23 mouse cellular contexts compared by ENCODE assay signal in the genomic region with DNA sequence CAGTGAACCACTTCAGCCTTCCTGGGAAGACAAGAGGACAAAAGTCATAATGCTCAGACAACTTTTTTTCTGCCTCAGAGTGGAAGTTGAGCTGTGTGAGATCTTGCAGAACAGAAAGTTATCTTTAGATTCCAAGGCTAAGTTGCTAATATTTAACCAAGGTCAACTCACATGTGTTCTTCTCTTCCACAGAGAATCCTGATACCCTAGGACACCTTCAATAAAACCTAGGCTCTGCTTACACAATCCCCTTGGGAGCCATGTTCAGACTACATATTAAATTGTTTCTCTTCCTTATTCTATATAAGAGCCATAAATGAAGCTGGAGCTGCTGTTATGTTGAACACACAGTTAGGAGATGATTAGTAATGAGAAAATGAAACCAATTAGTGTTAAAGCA.
DNase-seq lines count a peak whose midpoint lies in the region; ATAC-seq and TF ChIP-seq lines count a peak whose summit lies in the region.
"Had no signal": no experiment of that assay in that cellular context is flagged by ENCODE, and none has a peak within 500 bp of the region (broad histone marks: within the 10 kb centered on the region; RNA-seq: fewer than 3 reads in every experiment).

No protein-coding gene starts in this region.

- no peak for TF ChIP-seq POLR2A in lung, adult 2 months (IDR thresholded peaks at IDR 0.05; ENCODE audit: borderline replicate concordance, extremely low read depth, low read depth, low read length)

- ATAC-seq in intestine, embryonic 15.5 days, result peak; percentile 93
- peak; percentile 90 for ATAC-seq in intestine, postnatal 0 days
- no peak for ATAC-seq in monocyte, adult 5-6 weeks (replicated peaks; ENCODE audit: insufficient number of reproducible peaks, low FRiP score, low TSS enrichment, poor library complexity, severe bottlenecking)
- ATAC-seq: forebrain, embryonic 14.5 days had no signal

- peak overlapping the region; percentile 25; the same call in 1 of the 2 replicates for H3K27ac ChIP-seq in intestine, embryonic 15.5 days
- 0 out of 2 replicates have a peak overlapping the region, but pooled peaks have one; percentile 52 for H3K27ac ChIP-seq in intestine, postnatal 0 days (ENCODE audit: low read depth, low read length)
- H3K27ac ChIP-seq: embryonic facial prominence, embryonic 13.5 days; embryonic facial prominence, embryonic 15.5 days; forebrain, embryonic 10.5 days; forebrain, embryonic 12.5 days had no signal

- no peaks in the 10 kb centered on the region for H3K36me3 ChIP-seq in intestine, embryonic 15.5 days
- H3K36me3 ChIP-seq in intestine, postnatal 0 days (ENCODE audit: control insufficient read depth, insufficient read depth), result no peaks in the 10 kb centered on the region
- H3K36me3 ChIP-seq: embryonic facial prominence, embryonic 13.5 days; embryonic facial prominence, embryonic 15.5 days; forebrain, embryonic 10.5 days; forebrain, embryonic 12.5 days had no signal

- peak; percentile 1 for DNase-seq in kidney, adult 9 months
- DNase-seq in kidney, adult 11 months, result no peak
- DNase-seq in layer of hippocampus, adult 11-12 months (ENCODE audit: low spot score), result no peak
- no peak for DNase-seq in lung, adult 2 months
- DNase-seq: adrenal gland, adult 2 months; adrenal gland, postnatal 10 days; adrenal gland, postnatal 25 days; cerebellum, adult 11 months; cerebellum, adult 18-20 months; cerebellum, adult 8-10 months; cerebellum, adult 9-11 months; cerebellum, postnatal 14 days; cerebellum, postnatal 36 days; embryo, embryonic 11 days had no signal

- no peak for TF ChIP-seq CTCF in intestine, postnatal 0 days (IDR thresholded peaks at IDR 0.05; ENCODE audit: low read depth)
- TF ChIP-seq CTCF in lung, adult 2 months (IDR thresholded peaks at IDR 0.05; ENCODE audit: insufficient read depth, low read length), result no peak

- H3K9me3 ChIP-seq in intestine, embryonic 15.5 days, result no peaks in the 10 kb centered on the region
- H3K9me3 ChIP-seq in intestine, postnatal 0 days (ENCODE audit: control insufficient read depth), result no peaks in the 10 kb centered on the region
- H3K9me3 ChIP-seq: embryonic facial prominence, embryonic 13.5 days; embryonic facial prominence, embryonic 15.5 days; forebrain, embryonic 10.5 days; forebrain, embryonic 12.5 days had no signal

- H3K27me3 ChIP-seq in intestine, embryonic 15.5 days (replicated peaks), result no peaks in the 10 kb centered on the region
- no peaks in the 10 kb centered on the region for H3K27me3 ChIP-seq in intestine, postnatal 0 days (replicated peaks; ENCODE audit: control insufficient read depth, insufficient read depth, low read length)
- H3K27me3 ChIP-seq: embryonic facial prominence, embryonic 13.5 days; embryonic facial prominence, embryonic 15.5 days; forebrain, embryonic 12.5 days had no signal

- no peak overlapping the region for H3K4me2 ChIP-seq in intestine, embryonic 15.5 days (replicated peaks)
- H3K4me2 ChIP-seq in intestine, postnatal 0 days (replicated peaks; ENCODE audit: low read depth), result no peak overlapping the region
- H3K4me2 ChIP-seq: embryonic facial prominence, embryonic 13.5 days; embryonic facial prominence, embryonic 15.5 days; forebrain, embryonic 12.5 days had no signal

- no peak overlapping the region for H3K4me3 ChIP-seq in intestine, embryonic 15.5 days (replicated peaks)
- H3K4me3 ChIP-seq in intestine, postnatal 0 days (ENCODE audit: low read depth, low read length), result no peak overlapping the region
- H3K4me3 ChIP-seq in lung, adult 2 months (replicated peaks; ENCODE audit: extremely low read depth, low read depth, low read length), result no peak overlapping the region
- H3K4me3 ChIP-seq: embryonic facial prominence, embryonic 13.5 days; embryonic facial prominence, embryonic 15.5 days; erythroblast, embryonic 14.5 days; forebrain, embryonic 10.5 days; forebrain, embryonic 12.5 days had no signal

- no peaks in the 10 kb centered on the region for H3K4me1 ChIP-seq in intestine, embryonic 15.5 days (replicated peaks)
- H3K4me1 ChIP-seq in intestine, postnatal 0 days (replicated peaks; ENCODE audit: control insufficient read depth, insufficient read depth, low read length), result no peaks in the 10 kb centered on the region; the same call in 1 of the 2 replicates
- H3K4me1 ChIP-seq in lung, adult 2 months (ENCODE audit: control insufficient read depth, insufficient read depth, low read length), result no peaks in the 10 kb centered on the region
- H3K4me1 ChIP-seq: embryonic facial prominence, embryonic 13.5 days; embryonic facial prominence, embryonic 15.5 days; forebrain, embryonic 10.5 days; forebrain, embryonic 12.5 days had no signal

- H3K9ac ChIP-seq in intestine, embryonic 15.5 days, result no peak overlapping the region
- H3K9ac ChIP-seq in intestine, postnatal 0 days (ENCODE audit: low read depth, low read length), result no peak overlapping the region
- H3K9ac ChIP-seq: embryonic facial prominence, embryonic 13.5 days; embryonic facial prominence, embryonic 15.5 days; forebrain, embryonic 12.5 days had no signal
